Mouse (Mus musculus) testis, adult 2 months (tissue): ENCODE results near the gene Olfr923.

Experiments
- CTCF ChIP-seq: fragments of 200-500 bp; IDR thresholded peaks from 2 replicates; pipeline ENCODE4 v1.5.1; 2012; ENCODE audit warnings: low read depth, mild to moderate bottlenecking, inconsistent platforms, low read length, moderate library complexity; ENCODE audit not compliant: control insufficient read depth, insufficient read depth, insufficient replicate concordance
- POLR2A ChIP-seq: fragments of 200-500 bp; IDR thresholded peaks from 2 replicates; pipeline ENCODE4 v1.6.1; 2012; ENCODE audit warnings: low read depth, mild to moderate bottlenecking, inconsistent platforms, low read length, moderate library complexity; ENCODE audit not compliant: control insufficient read depth

- TF ChIP-seq CTCF (no peak), POLR2A (no peak)
Measured at GRCm38 (mm10) chr9:38844149-38844548, 17.8 kb downstream of the Olfr923 start, which contains the start of gene Olfr924.
